Mouse (Mus musculus) cerebellum, adult 18-20 months (tissue): Measurements from ENCODE around the gene Hhex.

Experiments
- DNase-seq, 2 experiments: peaks; one replicate each; pipeline ENCODE4 v3.0.0; 2021

Hhex gene

GRCm38 (mm10) chr19:37434263-37434951 lies at the start of gene Hhex:
TSS of gene Hhex (plus strand) at chr19:37434810.
- DNase-seq: peak; percentile 7 to 8

DNA sequence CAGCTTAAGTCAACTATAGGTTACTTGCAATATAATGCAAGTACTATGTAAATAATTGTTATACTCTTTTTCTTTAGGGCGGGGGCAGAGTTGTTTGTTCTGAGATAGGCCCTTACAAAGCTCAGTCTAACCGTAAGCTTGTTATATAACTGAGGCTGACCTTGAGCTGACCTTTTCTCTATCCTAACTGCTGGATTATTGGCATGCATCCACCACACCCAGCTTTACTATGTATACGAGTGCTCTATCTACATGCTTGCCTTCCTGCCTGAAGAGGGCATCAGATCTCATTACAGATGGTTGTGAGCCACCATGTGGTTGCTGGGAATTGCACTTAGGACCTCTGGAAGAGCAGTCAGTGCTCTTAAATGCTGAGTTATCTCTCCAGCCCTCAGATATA lies 48.5 kb upstream of the Hhex start:
- no peak for DNase-seq

- DNase-seq: no peak
These were observed 42.7 kb upstream of the Hhex start for GRCm38 (mm10) chr19:37391869-37392268.

DNA sequence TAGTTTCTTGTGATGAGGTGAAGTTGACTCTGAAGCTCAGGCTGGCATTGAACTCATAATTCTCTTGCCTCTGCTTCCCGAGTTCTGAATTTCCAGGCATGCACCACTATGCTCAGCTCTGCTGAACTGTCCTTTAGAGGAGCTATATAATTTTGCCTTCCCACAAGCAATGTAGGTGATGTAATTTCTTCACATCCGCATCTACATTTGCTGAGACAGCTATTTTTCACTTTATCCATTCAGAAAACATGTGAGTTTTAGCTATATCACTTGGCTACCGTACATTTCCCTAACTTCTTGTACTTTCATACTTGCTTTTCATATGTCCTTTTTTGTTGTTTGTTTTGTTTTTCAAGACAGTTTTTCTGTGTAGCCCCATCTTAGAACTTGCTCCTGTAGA lies 38.3 kb upstream of the Hhex start:
- no peak for DNase-seq

- DNase-seq: no peak
These were observed 33.7 kb upstream of the Hhex start for GRCm38 (mm10) chr19:37400936-37401335.

DNA sequence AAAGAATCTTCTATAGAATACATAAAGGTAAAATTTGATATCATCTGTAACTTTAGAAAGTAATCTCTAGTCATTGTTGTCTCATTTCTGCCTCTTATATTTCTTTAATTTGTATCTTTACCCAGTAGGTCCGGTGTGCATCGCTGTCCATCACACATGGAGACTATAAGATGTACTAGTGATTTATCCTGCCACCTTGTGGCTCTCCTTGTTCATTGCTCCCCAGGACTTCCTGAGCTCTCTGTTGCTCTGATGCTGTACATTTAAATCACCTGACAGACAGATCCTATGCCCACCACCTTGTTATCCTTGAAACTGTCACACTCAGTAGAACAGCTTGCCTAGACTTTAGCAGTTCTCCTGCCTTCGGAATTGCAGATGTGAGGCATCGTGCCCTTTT lies 16.3 kb upstream of the Hhex start:
- peak; percentile 13 to 33 for DNase-seq

GRCm38 (mm10) chr19:37419613-37420012 lies 15.0 kb upstream of the Hhex start:
- peak; percentile 28 to 31 for DNase-seq

DNA sequence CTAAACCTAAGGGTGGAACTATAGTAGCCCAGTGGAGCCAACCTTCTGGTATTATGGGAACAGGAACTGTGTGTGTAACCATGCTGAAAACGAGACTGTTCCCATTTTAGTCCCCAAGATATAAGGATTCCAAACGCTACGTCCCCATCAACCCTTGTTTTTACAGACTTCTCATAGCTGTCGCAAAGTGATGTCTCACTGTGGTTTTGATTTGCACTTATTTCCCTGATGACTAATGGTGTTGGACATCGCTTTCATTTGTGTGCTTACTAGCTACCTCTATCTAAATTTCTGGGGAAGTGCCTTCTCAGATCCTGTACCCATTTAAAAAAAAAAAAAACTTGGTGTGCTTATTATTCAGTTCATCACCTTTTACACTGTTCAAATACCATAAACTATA lies 6.0 kb upstream of the Hhex start:
- DNase-seq: no peak

DNA sequence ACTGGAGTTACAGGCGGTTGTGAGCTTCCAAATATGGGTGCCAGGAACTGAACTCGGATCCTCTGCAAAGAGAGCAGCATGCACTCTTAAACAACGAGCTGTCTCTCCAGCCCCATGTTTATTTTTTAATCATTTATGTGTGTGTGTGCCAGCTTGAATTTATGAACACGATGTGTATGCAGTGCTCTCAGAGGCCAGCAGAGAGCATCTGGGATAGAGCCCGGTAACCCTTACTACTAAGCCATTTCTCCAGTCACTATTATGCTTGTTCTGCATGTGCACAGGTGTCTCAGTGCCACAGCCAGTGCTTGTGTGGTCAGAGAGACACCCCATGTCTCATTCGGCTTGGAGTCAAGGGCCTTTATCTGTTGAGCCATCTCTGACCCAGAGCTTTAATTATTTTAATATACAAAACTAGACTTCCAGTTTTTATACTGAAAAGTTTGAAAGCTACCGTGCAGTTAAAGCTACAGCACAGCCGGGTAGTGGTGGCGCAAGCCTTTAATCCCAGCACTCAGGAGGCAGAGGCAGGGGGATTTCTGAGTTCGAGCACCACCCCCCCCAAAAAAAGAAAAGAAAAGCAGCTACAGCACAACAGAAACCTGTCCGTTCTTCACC lies 3.4 kb upstream of the Hhex start:
- DNase-seq: no peak

GRCm38 (mm10) chr19:37432868-37433570 lies 1.6 kb upstream of the Hhex start:
- no peak for DNase-seq

DNA sequence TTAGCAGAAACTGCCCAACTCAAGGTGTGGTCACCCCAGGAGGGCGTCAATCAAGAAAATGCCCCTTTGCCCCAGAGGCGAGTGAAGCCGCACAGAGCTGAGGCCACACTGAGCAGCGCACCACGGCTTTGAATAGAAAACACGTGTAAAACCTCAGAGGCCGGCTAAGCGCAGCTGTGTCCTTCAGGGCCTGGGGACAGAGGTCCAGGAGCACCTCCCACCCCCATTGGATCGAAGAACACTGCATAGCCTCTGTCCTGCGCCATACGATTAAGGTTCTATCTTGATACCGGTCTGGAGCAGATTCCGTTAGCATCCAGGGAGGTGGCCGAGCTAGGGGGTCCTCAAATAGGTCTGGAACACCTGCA lies 731 bp upstream of the Hhex start:
- no peak for DNase-seq

- DNase-seq: peak in 1 of 2 experiments; percentile 6
These were observed 637 bp downstream of the Hhex start for GRCm38 (mm10) chr19:37435041-37435852.

DNA sequence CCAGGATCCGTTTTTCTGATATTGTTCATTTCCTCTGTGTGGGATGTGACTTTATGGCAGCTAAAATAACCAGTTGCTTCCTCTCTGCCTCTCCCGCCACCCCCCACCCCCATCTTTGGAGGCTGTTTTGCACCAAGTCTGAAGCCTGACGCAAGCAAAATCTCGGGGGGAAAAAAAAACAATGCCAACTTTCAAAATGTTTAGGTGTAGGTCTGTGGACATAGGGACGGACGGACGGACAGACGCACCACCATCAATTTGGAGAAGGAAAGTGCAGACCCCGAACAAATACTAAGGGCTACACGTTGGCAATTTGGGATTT lies 1.2 kb downstream of the Hhex start:
- DNase-seq: no peak

DNA sequence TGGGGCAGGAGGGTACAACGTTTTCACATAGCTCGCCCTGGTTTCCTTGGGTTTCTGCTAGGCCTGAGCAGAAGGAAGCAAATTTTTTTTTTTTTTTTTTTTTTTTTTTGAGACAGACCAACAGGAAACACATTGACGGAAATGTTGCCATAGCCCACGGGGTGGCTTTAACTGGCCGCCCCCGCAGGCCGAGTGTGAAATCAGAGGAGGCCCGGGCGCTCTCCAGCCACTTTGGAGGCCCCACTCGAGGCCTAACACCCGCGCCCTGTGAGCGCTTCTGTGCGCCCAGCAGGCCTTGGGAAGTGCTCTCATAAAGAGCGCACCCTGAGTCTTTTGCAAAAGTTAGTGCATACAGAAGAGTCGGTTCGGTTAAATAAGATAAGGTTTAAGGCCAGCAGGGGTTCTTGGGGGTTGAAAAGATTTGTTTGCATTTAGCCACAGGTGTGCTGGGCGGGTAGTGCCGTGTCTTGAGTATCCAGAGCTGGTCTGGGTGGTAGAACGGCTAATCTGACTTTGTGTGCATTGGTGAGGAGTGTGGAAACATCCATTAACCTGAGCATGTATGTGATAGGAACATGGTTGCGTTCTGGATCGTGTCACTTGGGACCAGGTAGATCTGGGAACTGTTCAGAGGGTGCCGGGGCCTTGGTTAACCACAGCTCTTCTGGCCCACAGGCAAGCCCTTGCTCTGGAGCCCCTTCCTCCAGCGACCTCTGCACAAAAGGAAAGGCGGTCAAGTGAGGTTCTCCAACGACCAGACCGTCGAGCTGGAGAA lies 2.1 kb downstream of the Hhex start:
- DNase-seq: no peak

DNA sequence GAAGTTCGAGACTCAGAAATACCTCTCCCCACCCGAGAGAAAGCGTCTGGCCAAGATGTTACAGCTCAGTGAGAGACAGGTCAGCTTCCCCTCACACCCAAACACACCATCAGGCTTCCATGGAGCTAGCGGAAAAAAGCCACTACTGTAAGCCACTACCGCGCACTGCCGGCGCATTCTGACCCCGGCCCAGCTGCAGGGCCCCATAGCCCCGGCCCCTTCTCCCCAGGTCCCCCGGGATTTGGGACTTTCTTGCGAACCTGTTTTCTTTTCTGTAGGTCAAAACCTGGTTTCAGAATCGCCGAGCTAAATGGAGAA lies 2.6 kb downstream of the Hhex start:
- no peak for DNase-seq

GRCm38 (mm10) chr19:37440181-37440580 lies 5.6 kb downstream of the Hhex start:
- no peak for DNase-seq

DNA sequence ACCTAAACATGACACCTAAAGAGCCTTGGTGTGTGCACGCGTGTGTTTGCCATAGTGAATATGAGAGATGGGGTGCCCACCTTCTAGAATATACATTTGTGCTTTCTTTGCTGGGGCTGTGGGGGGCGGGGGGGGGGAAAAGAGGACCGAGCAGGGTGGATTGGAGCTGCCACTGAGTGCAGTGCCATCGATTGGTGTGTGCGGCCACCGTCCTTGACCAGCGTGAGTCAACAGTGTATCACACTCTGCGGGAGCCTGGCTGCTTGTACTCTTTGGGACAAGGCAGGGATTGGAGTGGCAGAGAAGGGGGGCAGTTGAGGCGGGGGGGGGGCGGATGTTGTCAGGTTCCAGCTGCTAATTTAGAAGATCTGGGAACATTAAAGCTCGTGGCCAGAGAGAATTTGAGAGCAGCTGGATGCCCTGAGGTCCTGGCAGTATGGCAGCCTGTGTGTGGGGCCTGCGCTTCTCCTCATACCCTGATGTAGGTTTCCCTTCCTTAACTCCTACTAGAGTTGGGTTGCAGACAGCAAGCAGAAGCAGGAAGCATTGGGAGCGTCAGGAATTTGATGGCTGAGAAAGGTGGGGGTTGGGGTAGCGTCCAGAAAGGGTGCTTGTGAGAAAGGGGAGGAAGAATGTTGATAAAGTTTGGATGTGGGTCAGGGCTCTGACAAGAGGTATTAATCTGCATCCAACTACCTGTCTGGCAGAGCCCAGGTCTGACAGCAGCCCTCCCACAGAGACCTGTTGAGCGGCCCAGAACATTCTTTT lies 6.3 kb downstream of the Hhex start:
- no peak for DNase-seq

DNA sequence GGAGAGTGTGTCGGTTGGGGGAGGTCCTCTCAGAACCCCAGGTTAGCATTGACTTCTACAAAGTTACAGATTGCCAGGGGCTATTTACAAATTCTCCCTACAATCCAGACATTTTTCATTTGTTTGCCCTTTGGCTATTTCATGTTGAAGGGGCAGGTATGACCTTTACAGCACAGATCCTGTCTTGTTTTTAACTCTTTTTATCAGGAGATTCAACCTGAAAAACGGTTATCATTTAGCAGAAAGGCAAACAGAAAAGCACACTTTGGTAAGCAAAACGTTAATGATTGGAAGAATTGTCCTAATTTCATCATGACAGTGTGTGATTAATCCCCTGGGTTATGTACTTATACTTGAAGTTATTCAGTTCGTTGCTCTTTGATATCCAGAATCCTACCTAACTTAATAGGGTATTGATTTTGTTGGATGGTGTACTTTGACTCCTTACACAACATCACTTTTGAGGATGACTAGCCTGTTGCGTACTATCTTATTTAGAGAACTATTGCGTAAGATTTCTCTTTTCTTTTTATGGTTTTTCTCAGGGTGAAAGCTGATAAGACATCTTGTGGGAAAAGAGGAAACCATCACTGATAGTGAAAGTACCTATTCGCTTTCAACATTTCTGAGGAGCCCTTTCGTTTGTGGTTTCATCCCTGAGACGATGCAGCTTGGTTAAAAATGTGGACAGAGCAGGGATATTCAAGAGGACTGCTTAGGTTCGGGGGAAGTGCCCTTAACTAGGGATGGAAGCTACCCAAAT lies 8.1 kb downstream of the Hhex start:
- no peak for DNase-seq

- DNase-seq: no peak
These were observed 9.1 kb downstream of the Hhex start for GRCm38 (mm10) chr19:37443631-37444140.

DNA sequence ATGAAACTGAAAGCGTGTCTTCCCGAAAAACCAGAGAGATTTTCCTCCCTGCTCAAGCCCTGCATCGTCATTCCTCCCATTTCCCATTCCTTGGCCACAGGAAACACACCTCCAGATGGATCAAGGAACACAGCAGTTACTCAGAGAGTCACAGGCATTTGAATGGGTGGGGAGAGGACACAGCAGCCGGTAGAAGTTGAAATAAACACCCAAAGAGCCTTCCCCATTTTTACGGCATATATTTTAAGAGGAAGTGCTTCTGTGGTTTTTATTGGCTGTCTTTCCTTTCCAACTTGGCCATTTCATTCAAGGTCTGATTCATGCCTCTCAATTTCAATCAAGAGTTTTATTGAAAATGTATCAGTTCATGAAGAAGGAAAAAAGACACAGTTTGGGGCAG lies 13.6 kb downstream of the Hhex start:
- DNase-seq: no peak

- DNase-seq: no peak
These were observed 14.6 kb downstream of the Hhex start for GRCm38 (mm10) chr19:37449246-37449645.
